Mouse (Mus musculus): ENCODE data around the gene Morc2b. TPM values are rescaled to one million over a fixed set of nuclear protein-coding genes. Genes with fewer than 3 reads are reported as not detected.

Gene Morc2b
- polyA plus RNA-seq, 1 experiment from 2014 or later = 0.22 TPM

- Histone ChIP-seq H3K4me2 (replicated peaks; ENCODE audit: low read depth, low read length) (no peak within 1 kb of the TSS), H3K9ac (ENCODE audit: low read depth, low read length) (no peak within 1 kb of the TSS), H3K9me3 (ENCODE audit: control insufficient read depth, low read length) (no peaks in the 10 kb centered on the region), H3K27me3 (ENCODE audit: control insufficient read depth, insufficient read depth, low read length) (no peaks in the 10 kb centered on the region), H3K4me3 (ENCODE audit: low read depth, low read length) (no peak within 1 kb of the TSS), H3K4me1 (replicated peaks; ENCODE audit: control insufficient read depth, insufficient read depth, low read length) (no peaks in the 10 kb centered on the region), H3K36me3 (ENCODE audit: control insufficient read depth, insufficient read depth, low read length) (no peaks in the 10 kb centered on the region), H3K27ac (ENCODE audit: low read depth, low read length) (no peak within 1 kb of the TSS)
- 65% methylated on average over 1 of the region's 1 CpGs for WGBS
- no peak for ATAC-seq (ENCODE audit: low FRiP score)
- no peak for DNase-seq (ENCODE audit: low spot score)
Observed at GRCm38 (mm10) chr17:33067958-33068357, 71.5 kb downstream of the Morc2b start, which contains the start of gene 4921501E09Rik. Gene 4921501E09Rik (minus strand): TSS chr17:33068058.

Other genes with a start within 250 kb of the Morc2b start
- gene Zfp870, start 248.0 kb downstream of the Morc2b start, polyA plus RNA-seq (2014; fragmentation: Nextera tagmentation; extraction: Ambion mirVana) = 8.6 and 10.0 TPM in 2 replicates
- not detected in 2 replicates for gene Cyp4f14, start 222.3 kb downstream of the Morc2b start, polyA plus RNA-seq (2014; fragmentation: Nextera tagmentation; extraction: Ambion mirVana)
- gene Cyp4f13, start 192.3 kb downstream of the Morc2b start, polyA plus RNA-seq (2014; fragmentation: Nextera tagmentation; extraction: Ambion mirVana) = 3.1 and 5.5 TPM in 2 replicates
- gene Zfp472, start 173.9 kb downstream of the Morc2b start, polyA plus RNA-seq (2014; fragmentation: Nextera tagmentation; extraction: Ambion mirVana) = 13.4 TPM in 2 replicates
- 18.5 and 18.6 TPM in 2 replicates for gene Zfp952, start 146.6 kb downstream of the Morc2b start, polyA plus RNA-seq (2014; fragmentation: Nextera tagmentation; extraction: Ambion mirVana)
- gene Zfp763, start 106.3 kb downstream of the Morc2b start, polyA plus RNA-seq (2014; fragmentation: Nextera tagmentation; extraction: Ambion mirVana) = 20.6 and 24.5 TPM in 2 replicates
- gene 4921501E09Rik, start 71.6 kb downstream of the Morc2b start, polyA plus RNA-seq (2014; fragmentation: Nextera tagmentation; extraction: Ambion mirVana) = not detected in 2 replicates
- 11.4 and 15.2 TPM in 2 replicates for gene Zfp563, start 50.4 kb downstream of the Morc2b start, polyA plus RNA-seq (2014; fragmentation: Nextera tagmentation; extraction: Ambion mirVana)
- 0.04 and 0.05 TPM in 2 replicates for gene Olfr55, start 28.8 kb upstream of the Morc2b start, polyA plus RNA-seq (2014; fragmentation: Nextera tagmentation; extraction: Ambion mirVana)
- not detected in 2 replicates for gene Olfr239, start 51.6 kb upstream of the Morc2b start, polyA plus RNA-seq (2014; fragmentation: Nextera tagmentation; extraction: Ambion mirVana)
- 0.06 TPM in 1 of 2 replicates, not detected in the other for gene Olfr1564, start 82.0 kb upstream of the Morc2b start, polyA plus RNA-seq (2014; fragmentation: Nextera tagmentation; extraction: Ambion mirVana)
- 18.9 and 20.7 TPM in 2 replicates for gene Zfp955a, start 115.5 kb upstream of the Morc2b start, polyA plus RNA-seq (2014; fragmentation: Nextera tagmentation; extraction: Ambion mirVana)
- 0.03 and 0.05 TPM in 2 replicates for gene Olfr63, start 125.0 kb upstream of the Morc2b start, polyA plus RNA-seq (2014; fragmentation: Nextera tagmentation; extraction: Ambion mirVana)
- 9.8 and 10.4 TPM in 2 replicates for gene Zfp955b, start 149.9 kb upstream of the Morc2b start, polyA plus RNA-seq (2014; fragmentation: Nextera tagmentation; extraction: Ambion mirVana)
- gene Zfp81, start 219.2 kb upstream of the Morc2b start, polyA plus RNA-seq (2014; fragmentation: Nextera tagmentation; extraction: Ambion mirVana) = 15.6 and 18.5 TPM in 2 replicates